Mouse (Mus musculus) left cerebral cortex, adult 2 months (tissue): ENCODE measurements at regions not wholly inside any gene's neighbourhood (a gene's known extent, or its start where the extent isn't known, plus 50 kb on each side); places are given as distances from the start of the nearest gene placed in this dataset.

Source experiments
- DNase-seq, 2 experiments: peaks; one replicate each; pipeline ENCODE4 v3.0.0; 2021 to 2022; ENCODE audit warnings: low spot score in 2 of 2, mixed read lengths in 1 of 2; ENCODE audit errors: extremely low spot score in 1 of 2
- H3K27ac ChIP-seq: fragments of 200-600 bp; 2 replicates; pipeline ENCODE4 v1.8.1; 2022
- H3K4me3 ChIP-seq: fragments of 200-600 bp; 2 replicates; pipeline ENCODE4 v1.8.1; 2022
- CTCF ChIP-seq: fragments of 200-600 bp; IDR thresholded peaks from 2 replicates; pipeline ENCODE4 v1.8.1; 2022; ENCODE audit warnings: antibody characterized with exemption, mild to moderate bottlenecking, moderate library complexity
- intact Hi-C: fragments of 180-260 bp; cut with DNase I; formaldehyde crosslinking; loops from one replicate; pipeline ENCODE4 v1.15.1; 2025

GRCm38 (mm10) chrX:68056026-68056425 is 134.8 kb upstream of the 4933436I01Rik start:
- Histone ChIP-seq H3K4me3 (no peak overlapping the region), H3K27ac (no peak overlapping the region)
- intact Hi-C loops, result loop anchor here (10.0 kb wide), 1 partner anchor 71 kb away; no protein-coding TSS in a partner anchor
- TF ChIP-seq CTCF, result no peak
- DNase-seq, result no peak

- no peak for DNase-seq
- TF ChIP-seq CTCF, result no peak
- intact Hi-C loops, result no loop called here
- H3K4me3 ChIP-seq, result no peak overlapping the region
- no peak overlapping the region for H3K27ac ChIP-seq
Observed at GRCm38 (mm10) chrX:68043990-68044740, 122.9 kb upstream of the 4933436I01Rik start.
